Mouse (Mus musculus) spleen, postnatal 14 days (tissue): ENCODE measurements around the gene Zfp385b.

ENCODE experiments used
- DNase-seq, 2 experiments: peaks; one replicate each; pipeline ENCODE4 v3.0.0; 2021 to 2022; ENCODE audit warnings: low spot score in 2 of 2

The Zfp385b gene

DNA sequence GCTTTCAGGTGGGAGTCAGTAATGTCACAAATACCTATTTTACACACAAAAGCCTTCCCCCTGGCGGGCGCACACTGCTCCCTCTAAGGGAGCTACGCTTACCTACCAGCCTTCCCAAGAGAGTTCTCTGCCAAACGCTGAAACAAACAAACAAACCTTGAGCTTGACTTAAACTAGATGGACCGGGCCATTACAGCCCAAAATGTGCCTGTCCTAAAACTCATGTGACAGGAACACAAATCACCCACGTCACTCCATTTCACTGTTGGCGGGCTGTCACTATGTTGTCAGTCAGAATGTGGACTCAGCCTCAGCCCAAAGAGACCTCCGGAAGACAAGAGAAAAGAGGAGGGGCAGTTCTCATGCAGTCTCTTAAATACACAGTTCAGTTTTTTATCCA, 300.7 kb downstream of the Zfp385b start:
- no peak for DNase-seq

DNA sequence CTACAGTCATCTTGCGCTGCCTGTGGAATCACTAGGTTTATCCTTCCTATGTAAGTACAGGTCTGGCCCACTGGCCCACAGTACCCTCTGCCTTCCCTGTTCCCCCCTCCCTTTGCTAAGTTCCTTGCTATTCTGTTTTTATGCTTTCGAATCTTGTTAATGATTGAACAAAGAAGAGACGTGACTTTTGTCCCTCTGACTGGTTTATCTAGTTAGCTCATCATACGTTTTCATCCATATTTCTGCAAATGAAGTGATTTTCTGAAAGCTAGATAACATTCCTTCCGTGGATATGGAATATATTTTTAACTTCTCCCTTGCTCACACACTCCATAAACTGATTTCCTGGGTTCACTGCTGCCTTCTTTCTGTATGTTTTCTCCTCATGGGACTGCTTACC, 302.8 kb downstream of the Zfp385b start:
- no peak for DNase-seq

DNA sequence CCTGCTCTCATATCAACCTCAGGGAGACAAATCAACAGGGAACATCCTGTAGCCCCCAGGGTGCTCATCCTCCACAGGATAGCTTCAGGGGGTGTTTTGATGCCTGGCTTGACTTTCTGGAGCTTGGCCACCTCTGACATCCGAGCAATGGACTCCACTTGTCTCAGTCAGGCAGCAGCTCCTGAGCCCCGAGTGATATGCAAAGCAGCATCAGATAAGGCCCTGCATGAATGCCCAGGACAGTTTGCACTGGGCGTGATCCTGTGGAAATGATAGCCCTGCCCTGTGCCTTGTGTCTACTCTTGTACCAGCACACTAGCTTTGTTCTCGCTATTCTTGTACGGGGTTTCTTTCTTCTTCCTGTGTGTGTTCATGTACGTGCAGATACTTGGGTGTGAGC, 303.8 kb downstream of the Zfp385b start:
- no peak for DNase-seq

DNA sequence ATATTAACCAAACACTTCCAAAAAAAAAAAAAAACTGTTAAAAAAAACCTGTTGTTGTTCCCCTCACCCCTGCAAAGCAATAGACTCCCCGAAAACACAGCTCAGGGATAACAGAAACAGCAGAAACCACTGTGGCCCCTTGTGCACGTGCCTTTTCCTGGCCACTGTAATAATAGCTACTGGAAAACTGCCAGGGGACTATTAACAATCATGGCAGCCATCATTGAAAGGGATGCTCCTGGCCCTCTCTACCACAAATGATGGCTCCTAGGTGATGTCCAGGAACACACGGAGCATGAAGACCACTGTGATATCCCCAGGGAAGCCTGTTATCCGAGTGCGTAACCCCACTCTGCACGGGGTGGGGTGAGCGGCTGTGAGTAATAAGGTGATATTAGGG, 304.4 kb downstream of the Zfp385b start:
- no peak for DNase-seq

DNA sequence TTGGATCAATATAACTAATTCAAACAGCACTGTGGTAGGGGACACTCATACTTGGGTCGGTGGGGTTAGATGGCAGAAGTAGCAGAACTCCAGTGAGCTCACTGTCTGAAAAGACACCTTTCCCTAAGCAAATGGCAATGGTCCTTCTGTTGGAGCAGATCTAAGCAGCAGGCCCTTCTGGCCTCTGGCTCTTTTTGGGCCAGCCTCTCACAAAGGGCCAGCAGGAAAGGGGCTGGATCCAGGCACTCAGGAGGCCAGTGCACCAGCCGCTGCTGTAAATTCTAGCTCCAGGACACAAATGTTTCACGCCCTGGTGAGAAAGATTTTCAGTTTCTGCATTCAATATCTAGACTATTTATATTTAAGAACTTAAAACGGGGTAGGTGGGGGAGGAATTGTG, 305.0 kb downstream of the Zfp385b start:
- no peak for DNase-seq

DNA sequence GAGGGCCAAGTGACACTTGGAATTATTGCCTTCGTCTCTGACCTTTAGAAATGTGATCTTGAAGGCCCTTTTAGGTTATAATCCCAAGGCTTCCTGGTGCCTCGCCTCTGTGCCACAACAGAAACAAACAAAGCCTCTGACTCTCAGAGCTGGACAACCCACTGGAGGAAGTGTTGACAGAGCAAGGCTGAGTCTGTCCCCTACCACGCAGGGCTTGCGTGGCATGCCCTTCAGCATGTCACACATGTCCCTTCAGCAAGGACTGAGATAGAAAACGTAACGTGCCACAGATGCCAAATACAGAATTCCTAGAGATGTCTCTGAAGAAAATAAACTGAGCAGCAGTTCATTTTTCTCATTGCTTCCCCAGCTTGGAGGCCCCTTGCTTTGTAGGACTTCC, 310.7 kb downstream of the Zfp385b start:
- DNase-seq, result no peak

DNA sequence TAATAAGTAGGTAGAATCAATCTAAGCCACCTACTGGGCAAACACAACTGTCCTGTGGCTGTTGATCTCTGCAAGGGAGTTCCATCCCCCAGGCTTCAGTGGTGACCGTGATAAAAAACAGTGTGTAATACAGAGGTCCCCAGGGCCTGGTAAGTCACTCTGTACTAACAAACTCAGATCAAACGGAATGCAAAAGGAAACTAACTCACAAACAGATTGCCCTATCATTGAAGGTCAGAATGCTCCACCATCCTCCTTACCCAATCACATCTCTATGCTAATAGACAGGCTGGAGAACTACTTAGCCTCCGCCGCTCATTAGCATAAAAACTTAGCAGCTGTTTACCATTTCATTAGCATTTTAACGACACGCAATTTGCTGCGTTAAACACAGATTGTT, 313.1 kb downstream of the Zfp385b start:
- no peak for DNase-seq

DNA sequence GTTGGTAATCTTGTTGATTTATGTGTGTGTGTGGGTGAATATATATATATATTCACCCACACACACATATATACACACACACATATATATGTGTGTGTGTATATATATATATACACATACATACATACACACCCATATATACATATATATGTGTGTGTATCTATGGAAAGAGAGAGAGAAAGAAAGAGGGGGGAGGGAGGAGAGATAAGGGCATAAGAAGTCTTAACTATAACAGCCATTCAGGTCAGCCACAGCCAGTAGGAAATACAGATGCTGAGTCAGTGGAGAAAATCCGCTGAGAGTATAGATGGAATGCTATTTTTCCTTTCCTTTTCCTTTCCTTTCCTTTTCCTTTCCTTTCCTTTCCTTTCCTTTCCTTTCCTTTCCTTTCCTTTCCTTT, 313.8 kb downstream of the Zfp385b start:
- DNase-seq, result no peak

DNA sequence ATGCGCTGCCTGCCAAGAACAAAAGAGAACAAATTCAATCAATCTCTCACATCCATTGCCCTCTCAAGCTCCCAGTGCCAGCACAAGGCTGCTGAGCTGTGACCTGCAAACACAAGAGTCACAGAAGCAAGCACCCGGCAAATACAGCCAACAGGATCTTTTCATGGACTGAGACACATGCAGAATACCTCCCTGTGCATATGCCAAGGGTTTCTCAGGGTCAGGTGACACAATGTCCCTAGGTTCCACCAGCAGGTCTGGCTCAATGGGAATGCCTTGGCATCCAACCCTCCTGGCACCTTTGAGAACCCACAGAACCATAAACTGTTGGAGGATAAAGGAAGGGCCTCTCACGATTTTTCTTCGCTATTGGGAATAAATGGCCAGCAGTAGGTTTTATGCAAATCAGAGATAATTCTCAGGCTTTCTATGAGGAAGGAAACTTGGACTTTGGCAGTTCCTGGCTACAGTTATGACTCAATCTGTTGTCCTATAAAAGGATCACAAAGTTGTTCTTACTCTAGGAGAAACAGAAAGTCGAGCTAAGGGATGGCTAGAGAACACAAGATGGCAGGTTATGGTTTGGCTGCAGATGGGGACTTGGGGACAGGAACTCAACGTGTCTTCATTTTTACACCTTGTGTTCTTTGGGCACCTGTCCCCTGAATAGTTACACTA, 315.6 kb downstream of the Zfp385b start:
- no peak for DNase-seq

DNA sequence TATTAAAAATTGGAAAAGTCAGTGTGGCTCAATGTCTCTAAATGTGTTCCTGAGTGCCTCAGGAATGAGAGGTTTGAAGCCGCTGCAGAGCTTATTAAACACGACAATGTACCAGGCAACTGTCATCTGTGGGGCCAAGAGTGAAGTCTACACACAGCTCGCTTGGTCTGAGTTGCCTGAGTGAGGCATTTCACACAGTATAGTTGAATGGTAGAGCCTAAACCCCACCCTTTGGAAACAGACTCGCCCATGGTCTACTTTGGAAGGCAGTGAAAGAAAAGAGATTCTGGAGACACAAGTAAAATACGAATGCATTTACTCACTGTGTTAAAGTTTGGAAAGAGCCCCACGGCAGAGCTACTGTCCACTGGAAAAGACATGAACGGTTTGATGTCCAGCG, 316.2 kb downstream of the Zfp385b start:
- DNase-seq, result no peak

DNA sequence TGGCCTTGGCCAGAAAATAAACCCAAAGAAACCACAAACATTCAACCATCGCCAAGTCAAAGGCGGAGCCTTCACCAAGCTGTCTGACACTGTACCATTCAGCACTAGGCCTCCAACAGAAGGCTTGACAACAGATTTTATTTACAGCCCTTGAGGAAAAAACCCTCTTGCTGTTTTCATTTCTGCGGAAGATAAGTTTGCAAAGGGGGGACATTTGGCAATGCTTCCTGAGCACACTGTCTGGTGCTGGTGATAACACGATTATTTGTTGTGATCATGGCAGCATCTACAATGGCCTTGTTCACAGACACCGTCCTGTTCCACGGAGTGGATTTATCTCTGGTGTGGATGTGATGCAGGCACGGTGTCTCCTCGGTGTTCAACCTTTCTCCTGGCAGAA, 317.0 kb downstream of the Zfp385b start:
- no peak for DNase-seq

DNA sequence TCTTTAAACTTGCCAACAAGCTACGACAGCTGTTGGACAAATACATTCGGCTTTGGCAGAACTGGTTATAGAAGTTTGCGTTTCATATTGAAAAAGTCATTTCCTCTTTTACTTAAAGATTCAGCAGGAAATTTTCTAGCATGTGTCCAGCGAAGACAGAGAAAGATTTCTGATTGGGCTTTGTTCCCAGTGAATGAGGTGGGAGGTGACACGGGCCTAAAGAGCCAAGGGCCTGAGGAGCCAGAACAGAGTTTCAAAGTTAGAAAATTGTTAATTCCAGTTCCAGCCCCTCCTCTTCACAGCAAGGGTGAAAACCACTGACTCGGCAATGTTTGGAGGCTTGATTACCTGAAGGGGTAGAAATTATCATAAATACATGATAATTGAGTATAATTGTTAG, 319.0 kb downstream of the Zfp385b start:
- DNase-seq, result no peak

DNA sequence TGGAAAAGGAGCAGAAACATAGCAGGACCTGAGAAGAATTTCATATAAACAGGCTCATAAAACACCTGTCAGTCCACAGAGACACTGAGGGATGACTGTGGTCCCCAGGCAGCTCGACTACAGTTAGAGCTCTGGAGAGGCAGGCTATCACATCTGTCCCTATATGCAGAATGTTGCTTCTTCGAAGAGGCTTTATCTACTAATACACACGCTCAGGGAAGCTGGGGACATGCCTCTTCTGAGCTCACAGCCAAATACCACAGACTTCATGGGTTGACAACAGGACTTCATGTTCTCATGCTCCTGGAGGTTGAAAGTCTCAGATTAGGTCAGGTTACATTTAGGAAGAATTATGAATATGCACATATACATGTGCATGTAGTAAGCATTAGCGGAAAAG, 321.1 kb downstream of the Zfp385b start:
- DNase-seq, result no peak

DNA sequence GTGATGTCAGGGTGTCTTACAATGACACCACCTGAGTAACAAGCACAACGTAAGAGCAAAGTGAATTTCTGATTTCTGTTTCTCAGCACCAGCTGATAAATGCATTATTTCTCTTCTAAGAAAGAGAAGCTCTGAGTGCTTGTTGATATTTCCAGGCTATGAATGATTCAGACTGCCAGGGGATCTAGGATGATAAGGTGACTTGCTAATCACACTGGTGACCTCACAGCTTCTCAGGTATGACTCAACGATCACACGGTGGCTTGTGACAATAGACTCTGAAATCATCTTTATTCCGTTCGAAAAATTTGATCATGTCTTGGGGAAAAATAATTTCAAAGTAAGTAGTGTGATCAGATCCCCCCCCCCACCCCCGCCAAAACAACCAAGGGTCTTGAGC, 321.5 kb downstream of the Zfp385b start:
- DNase-seq, result no peak

DNA sequence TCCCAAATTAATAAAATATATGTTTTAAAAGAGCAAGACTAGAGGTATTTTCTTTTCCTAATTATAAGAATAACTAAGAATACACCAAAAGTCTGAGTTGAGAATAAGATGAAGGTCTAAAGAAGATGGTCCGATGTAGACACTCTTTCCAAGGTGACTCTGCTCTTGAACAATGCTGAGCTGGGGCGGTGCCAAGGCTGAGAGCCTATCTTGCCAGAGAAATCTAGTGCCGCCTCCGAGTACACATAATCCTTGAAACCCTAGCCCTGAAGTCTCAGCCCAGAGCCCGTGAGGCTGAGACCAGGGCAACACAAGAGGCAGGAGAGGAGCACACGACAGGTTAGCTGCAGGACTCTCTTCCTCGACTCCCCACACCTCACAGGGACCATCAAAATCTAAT, 323.4 kb downstream of the Zfp385b start:
- DNase-seq, result no peak

DNA sequence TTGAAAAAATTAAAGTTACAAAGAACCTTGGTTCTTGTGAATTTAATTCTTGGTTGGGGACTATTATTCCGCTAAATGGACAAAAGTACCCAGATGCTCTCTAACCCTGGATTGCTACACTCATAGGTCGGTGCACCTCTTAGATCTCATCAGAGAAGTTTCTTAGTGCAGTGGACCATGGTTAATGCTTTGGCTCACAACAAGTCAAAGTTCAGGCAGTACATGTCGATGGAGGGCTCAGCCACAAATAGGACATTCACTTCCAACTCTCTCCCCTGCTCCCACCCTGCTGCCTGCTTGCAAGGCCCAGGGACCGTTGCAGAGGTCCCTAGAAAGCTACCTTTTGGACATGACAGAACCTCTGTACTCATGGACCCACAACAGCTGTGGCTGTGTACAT, 324.1 kb downstream of the Zfp385b start:
- DNase-seq, result no peak

DNA sequence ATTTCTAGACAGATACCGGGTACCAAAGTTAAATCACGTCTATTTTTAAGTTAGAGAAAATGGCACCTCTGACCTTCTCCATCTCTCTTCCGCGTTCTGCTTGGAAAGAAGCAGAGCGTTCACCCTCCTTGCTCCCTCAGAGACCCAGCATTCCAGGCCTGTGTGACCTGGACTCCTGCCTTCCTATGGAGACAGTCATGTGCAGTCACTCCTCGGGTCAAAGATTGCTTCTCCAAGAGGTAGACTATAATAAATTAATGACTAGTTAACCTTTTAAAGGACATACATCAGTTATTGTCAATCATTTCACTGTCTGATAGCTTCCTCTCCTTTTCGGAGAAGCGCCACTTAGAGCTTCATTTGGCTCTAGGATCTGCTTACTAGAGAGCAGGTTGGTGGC, 325.7 kb downstream of the Zfp385b start:
- no peak for DNase-seq

DNA sequence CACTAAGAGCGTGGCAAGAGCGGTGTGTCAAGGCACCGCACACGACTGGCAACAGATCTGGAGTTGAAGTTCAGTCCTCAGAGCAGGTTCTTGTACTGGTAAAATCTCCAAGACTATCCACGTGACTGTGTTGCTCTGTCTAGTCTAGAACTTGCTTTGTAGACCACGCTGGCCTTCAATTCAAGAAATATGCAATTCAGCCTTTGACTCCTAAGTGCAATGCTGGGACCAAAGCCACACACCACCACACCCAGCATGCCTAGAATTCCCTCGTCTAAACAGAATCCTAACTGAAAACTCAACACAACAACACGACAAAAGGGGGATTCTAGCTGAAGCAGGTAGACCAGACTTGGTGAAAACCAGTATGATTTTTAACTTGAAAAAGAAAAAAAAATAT, 332.3 kb downstream of the Zfp385b start:
- no peak for DNase-seq

DNA sequence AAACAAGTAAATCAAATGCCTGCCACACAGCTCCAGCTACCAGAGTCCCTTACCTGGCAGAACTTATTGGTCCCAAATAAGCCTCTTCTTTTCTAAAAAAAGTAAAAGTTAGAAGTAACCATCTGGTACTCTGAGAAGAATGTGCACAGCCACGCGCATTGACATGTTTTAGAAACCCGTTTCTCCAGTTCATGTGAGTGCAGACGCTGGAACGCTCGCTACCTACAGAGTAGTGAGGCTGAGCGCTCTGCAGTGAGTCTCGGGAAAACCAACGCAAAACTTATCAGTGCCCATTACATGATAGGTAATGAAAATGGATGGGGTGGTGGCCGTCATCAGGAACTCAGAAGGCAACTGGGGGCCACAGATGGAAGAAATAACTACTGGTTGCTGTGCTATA, 338.2 kb downstream of the Zfp385b start:
- DNase-seq, result no peak

DNA sequence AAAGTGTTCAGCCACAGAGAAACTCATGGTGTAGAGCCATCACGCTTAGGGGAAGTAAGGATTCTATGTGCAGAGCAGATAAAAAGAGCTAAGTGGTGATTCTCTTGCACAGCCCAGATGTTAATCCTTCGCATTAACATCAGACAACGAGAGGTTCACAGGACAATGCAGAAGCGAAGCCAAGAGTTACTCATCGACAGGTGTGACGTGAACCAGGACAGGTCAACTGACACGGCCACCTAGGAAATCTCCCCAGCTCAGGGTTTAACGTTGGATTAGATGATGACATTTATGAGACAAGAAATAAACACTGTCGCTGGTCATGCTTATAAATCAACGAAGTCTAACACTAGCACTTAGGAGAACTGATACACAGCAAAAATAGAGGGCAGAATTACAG, 341.9 kb downstream of the Zfp385b start:
- DNase-seq, result no peak

DNA sequence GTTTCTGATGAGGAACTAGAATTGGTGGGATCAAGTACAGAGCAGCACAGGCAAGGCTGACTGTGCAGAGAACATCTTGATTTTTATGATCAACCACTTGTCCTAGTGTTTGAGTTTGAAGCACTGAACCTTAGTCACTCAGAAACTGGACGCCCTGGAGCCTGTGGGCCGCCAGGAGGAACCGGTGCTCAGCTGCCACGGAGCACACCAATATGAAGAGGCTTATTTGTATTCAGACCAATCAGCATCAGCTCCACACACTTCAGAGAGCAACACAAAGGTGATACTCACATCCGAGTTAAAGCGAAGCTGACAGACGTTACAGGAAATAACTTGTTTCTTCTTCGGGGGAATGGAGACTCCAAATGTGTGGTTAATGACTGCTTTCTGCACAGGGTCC, 343.0 kb downstream of the Zfp385b start:
- no peak for DNase-seq

DNA sequence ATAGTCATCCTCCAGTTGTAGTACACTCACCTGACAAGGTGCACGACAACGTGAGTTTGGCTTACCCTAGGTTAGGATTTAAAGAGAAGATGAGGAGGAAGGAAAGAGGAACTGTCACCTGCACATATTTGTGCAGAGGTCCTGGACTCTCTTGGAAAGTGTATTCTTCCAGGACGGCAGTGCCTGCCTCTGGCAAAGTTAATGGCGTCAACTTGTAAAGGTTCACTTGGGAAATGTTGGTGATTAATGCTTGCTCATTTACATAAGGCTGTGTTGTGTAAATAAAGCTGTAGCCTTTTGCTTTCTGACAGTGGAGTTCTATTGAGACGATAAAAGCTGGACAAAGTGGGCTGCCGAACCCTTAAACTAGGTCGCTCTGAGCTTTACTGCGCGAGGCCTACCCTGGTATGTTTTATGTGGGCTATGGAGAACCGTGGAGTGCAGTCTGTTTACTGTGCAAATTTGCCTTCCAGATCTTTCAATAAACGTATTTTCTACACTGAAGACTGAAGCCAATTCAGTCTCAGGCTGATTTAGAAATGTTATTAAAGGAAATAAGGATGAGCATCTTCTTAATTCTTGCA, 347.1 kb downstream of the Zfp385b start:
- no peak for DNase-seq

DNA sequence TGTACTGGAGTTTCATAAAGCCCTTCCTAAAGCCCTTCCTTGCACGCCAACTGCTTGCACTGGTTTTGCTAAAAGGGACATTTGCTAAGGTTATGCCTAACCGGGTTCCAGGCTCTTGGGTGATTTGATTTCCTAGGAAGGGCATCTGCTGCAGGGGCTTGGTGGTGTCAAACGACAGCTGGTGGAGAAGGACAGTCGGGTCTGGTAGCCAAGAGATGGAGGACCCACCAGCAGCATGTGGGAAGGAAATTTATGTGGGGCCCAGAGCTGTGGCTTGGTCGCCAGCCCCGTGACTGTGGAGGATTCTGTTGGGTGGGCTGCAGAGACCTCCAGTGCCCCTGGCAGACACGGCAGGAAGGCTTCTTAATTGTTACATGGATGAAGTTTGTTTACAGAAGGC, 348.7 kb downstream of the Zfp385b start:
- DNase-seq, result no peak

DNA sequence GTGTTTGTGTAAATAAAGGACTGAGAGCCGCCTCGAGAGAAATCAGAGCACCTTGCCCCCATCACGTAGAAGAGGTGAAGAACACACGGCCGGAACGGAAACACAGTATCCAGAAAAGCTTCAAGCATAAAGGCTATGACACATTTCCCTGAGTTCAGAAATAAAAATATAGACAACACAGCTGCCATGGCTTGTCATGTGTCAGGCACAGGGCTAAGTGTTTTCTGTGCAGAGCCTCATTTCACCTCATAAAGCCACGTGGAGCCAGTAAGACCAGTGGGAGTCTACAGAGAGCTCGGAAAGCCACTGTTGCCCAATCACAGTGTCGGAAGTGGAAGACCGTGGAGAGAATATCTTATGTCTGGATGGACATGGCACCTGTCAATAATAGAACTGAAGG, 358.0 kb downstream of the Zfp385b start:
- DNase-seq, result no peak
